Mouse (Mus musculus): ENCODE data around the gene Gadd45b.

Gadd45b gene

GRCm38 (mm10) chr10:80936135-80936809, 6.4 kb downstream of the Gadd45b start:
- no peak for DNase-seq

DNA sequence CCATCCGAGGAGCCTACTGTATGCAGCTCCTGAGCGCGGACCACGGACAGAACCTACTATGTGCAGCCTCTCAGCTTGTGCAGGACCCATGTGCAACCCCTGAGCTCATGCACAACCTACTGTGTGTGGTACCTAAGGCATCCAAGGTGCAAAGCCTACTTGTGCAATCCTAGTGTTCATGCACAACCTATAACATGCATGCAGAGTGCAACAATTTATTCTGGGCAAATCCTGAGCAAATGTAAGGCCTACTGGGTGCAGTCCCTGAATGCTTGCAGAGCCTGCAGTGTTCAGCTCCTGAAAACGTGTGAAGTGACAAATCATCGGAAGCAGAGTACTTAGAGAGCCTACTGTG, 6.9 kb downstream of the Gadd45b start:
- no peak for DNase-seq

GRCm38 (mm10) chr10:80937646-80938045, 7.8 kb downstream of the Gadd45b start:
- no peak for DNase-seq

DNA sequence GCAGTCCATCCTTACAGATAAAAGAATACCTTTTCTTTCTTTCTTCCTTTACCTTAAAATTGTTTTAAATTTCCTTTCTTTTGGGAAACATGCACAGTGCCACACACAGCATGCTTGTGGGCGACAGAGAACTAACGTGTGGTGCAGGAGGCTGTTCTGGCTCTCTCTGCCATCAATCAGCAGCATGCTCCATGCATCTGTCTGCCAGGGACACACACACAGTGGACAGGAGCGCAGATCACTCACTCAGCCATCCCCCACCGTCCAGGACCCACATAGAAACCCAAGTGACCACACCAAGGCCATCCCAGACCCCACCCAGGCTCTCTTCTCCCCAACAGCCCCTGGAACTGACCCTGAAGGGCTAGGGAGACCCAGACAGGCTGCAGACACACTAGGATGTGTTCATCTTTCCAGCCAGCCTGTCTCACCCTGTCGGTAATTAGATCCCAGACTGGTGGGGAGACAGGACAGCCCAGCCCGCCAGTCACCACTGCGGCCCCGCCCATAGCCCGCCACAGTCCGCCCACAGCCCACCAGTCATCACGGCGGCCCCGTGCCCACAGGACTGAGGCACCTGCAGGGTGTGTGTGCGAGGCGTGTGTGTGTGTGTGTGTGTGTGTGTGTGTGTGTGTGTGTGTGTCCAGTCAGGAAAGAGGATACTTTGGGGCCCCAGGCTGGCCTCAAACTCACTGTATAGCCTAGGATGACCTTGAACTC, 9.1 kb downstream of the Gadd45b start:
- no peak for DNase-seq

GRCm38 (mm10) chr10:80939671-80940070, 9.8 kb downstream of the Gadd45b start:
- DNase-seq = peak; percentile 86

DNA sequence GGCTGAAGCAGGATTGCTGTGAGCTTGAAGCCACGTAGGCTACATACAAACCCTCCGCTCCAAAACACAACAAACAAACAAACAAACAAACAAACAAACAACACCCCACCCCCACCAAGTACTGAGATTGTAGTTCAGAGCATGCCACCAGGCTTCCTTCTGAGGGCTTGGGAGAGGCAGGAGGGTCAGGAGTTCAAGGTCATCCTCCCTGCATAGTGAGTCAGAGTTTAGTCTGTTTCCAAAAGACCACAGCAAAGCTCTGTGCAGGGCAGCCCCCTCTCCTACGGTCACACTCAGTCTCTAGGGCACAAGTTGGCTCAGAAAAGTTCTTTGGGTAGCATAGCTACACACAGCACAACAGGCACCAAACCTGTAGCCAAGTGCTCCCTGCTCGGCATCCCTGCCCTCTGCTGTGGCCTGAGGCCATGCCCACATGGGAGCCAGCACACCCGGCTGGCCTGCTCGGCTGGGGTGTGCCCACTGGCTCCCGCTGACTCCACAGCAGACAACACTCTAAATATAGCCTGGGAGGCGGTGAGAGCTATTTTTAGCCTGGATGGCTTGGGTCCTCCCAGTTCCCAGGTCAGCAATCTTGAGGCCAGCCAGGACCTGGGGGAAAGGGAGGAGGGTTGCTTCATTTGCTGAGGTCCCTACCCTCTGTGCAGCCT, 10.6 kb downstream of the Gadd45b start:
- no peak for DNase-seq

- DNase-seq = no peak
Observed at GRCm38 (mm10) chr10:80940988-80941347, 11.1 kb downstream of the Gadd45b start.

- no peak for DNase-seq
Observed at GRCm38 (mm10) chr10:80942919-80943318, 13.0 kb downstream of the Gadd45b start.

GRCm38 (mm10) chr10:80943701-80944100, 13.8 kb downstream of the Gadd45b start:
- DNase-seq = no peak

DNA sequence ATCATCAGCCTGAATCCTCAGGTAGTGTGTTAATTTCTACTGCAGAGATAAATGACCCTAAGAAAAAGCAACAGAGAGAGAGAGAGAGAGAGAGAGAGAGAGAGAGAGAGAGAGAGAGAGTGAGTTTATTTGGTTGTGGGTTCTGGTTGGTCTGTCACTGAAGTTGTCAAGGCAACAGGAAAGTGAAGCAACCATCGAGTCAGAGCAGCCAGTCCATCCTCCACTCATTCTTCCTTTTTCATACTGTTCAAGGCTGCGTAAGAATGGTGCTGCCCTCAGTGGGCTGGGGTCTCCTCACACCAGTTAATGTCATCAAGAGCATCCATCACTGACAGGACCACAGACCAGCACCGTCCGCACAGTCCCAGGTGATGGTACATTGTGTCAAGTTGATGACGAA, 14.4 kb downstream of the Gadd45b start:
- DNase-seq = no peak

DNA sequence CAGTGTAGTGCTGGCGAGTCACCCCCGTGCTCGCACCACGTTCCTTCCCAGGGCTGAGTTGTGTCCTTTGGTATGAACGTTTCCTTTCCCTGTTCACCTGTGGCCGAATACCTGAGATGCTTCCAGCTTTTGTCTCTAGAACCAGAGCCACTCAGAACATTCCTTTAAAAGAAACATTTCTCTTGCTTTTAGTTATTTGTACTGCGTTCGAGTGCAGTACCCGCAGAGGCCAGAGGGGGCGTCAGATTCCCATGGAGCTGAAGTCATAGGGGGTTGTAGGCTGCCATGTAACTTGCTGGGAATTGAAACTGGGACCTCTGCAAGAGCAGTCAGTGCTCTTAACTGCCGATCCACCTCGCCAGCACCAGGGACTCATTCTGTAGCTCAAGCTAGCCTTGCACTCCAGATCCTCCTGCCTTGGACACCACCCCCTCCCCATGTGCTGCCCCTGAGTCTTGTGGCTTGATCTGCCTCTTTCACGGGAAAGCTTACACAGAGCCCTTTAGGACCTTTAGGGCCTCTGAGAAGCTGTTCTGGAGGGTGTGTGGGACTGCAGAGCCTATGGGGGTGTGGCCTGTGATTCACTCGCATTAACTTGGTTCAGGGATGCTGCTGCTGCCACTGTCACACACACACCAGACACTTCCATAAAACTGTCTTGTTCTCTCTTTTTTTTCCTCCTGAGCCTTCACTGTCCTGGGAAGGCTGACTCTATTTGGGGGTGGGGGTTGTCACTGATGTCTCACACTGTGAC, 17.0 kb downstream of the Gadd45b start:
- no peak for DNase-seq

DNA sequence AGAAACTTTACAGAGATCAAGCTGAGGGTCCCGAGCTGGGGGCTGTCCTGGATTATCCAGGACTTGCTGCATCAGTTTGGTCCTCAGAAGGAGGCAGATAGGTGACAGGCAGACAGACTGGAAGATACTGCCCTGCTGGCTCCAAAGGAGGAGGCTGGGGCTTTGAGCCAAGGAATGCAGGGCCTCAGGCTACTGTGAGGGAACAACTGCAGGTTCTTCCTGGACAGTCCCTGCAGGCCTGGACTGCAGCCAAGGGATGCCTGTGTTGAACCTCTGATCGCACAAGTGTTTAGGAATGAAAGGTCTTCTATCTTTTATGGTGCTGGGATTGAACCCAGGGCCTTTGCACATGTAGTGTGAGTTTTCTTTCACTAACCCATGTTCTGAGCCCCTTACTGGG, 17.9 kb downstream of the Gadd45b start:
- no peak for DNase-seq

DNA sequence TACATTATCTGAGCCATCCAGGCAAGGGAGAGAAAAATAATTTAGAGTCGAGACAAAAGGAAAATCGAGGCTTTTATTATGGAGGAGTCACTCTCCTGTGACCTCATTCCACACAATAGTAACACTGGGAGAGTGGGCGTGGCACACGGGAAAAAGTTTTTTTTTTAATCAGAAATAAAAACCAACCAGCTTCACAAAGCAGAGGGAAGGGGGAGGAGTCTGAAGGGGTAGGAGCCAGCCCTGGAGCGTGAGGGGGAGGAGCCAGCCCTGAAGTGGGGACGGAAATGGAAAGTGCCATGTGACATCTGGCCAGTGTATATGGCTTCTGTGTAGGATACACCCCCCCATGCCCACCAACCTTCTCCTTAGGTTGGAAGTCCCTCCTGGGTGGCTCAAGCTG, 18.7 kb downstream of the Gadd45b start:
- no peak for DNase-seq

GRCm38 (mm10) chr10:80949081-80949480, 19.2 kb downstream of the Gadd45b start:
- DNase-seq = no peak

- DNase-seq = no peak
Observed at GRCm38 (mm10) chr10:80950314-80950713, 20.4 kb downstream of the Gadd45b start.

- DNase-seq = no peak
Observed at GRCm38 (mm10) chr10:80951761-80952390, 22.0 kb downstream of the Gadd45b start.

GRCm38 (mm10) chr10:80952449-80952848, 22.6 kb downstream of the Gadd45b start:
- DNase-seq = no peak

DNA sequence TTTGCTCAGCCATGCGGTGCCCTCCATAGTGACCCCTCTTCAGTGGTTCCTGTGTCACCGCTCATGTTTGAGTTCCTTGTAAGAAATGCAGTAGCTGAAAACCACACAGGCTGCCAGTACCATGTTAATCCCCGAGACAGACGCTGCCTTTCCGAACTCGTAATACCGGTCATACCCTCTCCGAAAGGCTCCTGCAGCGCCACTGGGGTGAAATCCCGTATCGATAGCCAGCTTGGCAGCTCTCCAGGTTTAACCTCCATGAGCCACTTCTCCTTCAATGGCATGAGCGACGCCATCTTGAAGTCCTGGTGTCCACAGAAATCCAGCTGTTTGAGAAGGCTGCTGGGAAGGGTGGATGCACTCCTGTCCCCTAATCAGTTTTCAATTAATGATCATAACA, 24.5 kb downstream of the Gadd45b start:
- no peak for DNase-seq

GRCm38 (mm10) chr10:80954843-80955242, 25.0 kb downstream of the Gadd45b start:
- DNase-seq = no peak

- DNase-seq = peak; percentile 65
Observed at GRCm38 (mm10) chr10:80955536-80955935, 25.7 kb downstream of the Gadd45b start.

DNA sequence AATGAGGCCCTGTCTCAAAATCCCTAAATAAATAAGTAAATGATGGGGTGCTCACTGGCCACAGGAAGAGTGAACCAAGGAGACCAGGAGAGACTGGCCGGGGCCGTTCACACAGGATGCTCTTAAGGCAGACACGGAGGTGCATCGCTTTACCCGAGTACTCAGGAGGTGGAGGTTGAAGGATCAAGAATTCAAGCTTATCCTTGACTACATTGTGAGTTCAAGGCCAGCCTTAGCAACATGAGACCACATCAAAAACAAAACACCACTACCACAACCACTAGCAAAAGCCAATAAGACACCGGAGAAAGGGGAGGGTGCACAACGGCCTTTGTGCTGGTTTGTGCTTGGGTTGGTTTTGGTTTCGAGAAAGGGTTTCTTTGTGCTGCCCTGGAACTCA, 26.5 kb downstream of the Gadd45b start:
- no peak for DNase-seq

DNA sequence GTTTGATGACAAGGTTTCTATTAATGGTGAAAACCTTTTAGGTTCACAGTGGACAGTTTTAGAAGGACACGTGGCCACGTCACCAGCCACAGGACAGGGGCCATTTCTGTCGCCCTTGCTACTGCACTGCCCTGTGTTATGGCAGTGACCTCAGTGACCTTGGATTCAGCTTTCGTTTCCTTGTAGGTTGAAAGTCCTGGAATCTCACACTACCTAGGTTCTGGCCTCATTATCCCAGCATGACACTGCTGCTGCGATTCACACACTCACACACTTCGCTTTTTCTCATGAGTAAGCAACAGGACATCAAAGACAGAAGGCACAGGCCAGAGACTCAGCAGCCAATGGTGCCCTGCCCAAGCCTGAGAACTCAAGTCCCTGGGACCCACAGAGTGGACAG, 27.0 kb downstream of the Gadd45b start:
- DNase-seq = no peak

GRCm38 (mm10) chr10:80957791-80958190, 27.9 kb downstream of the Gadd45b start:
- no peak for DNase-seq

All from thymus, postnatal 25 days (tissue).